Mouse (Mus musculus) frontal cortex, postnatal 25 days (tissue): ENCODE measurements around the gene Nap1l5.
"Not testable (repeated sequence)": the region's sequence is repeated elsewhere in the genome, so short reads cannot be mapped to it uniquely, and the experiment has no call there.

Source experiments
- DNase-seq, 2 experiments: peaks; one replicate each; pipeline ENCODE4 v3.0.0; 2022; ENCODE audit warnings: low spot score in 2 of 2

Gene Nap1l5

DNA sequence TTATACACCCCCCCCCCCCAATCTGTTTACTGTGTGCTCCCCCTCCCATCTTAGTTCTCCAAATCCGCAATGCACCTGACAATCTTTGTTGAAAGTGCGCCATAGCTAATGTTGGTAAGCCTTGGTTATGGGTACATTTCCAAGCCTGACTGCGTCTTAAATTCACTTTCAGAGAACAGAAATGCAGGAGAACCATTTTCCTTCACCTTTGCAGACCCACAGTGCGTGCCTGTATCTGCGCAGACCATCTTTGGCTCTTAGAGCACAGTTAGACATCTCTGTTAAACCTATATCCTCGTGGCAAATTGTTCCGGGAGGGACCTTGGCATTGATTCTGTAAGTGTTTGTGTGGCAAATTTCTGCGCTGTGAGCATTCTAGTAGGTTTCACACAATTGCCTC, 460 bp upstream of the Nap1l5 start:
- no peak for DNase-seq

DNA sequence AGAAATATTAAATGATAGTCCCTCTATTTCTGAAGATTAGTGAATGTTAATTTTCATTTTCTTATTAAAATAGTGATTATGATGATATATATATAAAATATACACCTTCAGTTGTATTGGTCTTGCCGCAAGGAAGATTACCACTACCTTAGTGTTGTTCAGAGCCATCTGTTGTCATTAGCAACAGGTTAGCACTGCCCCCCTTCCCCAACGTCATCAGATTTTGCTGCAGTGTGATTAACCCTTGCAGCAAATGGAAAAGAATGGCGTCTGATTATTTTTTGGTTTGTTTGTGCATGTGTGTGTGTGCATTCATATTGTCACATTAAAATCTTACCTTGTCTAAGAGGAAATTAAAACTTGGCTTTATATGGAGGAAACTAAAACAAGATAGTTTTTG, 2.3 kb downstream of the Nap1l5 start:
- no peak for DNase-seq

DNA sequence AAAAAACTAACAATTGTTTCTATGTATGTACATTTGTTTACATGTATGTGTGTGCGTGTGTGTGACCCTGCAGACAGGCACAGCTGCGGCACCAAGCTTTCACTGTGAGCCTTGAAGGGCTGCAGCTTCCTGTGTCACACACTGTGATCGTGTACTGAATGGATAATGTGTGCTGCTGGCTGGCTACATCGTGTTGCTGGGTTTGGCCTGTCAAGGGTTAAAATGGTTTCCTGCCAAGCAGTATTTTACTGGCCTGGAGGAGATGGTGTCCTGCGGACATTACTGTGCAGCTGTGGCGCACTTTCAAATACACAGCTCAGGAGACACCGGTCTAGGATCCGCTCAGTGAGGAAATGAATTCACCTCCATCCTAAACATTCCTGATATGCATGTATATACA, 3.7 kb downstream of the Nap1l5 start:
- DNase-seq = peak in 1 of 2 experiments; percentile 25

DNA sequence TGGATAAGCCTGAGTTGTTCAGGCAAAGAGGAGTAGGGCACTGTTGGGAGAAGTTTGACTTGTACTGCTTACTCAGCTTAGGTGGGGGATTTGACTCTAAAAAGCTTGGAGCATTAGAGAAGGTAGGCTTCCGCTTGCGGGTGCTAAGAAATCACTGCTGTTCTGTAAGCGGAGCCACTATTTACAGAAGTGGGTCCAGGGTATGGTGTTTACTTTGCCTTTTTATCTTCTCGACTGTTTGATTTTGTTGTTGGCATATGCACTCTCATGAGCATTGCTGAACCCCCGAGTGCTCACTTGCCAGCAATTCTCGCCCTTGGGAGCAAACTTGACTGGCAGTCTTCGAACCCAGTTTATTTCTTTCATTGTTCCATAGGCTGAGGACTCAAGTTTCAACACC, 6.3 kb downstream of the Nap1l5 start:
- DNase-seq = no peak

DNA sequence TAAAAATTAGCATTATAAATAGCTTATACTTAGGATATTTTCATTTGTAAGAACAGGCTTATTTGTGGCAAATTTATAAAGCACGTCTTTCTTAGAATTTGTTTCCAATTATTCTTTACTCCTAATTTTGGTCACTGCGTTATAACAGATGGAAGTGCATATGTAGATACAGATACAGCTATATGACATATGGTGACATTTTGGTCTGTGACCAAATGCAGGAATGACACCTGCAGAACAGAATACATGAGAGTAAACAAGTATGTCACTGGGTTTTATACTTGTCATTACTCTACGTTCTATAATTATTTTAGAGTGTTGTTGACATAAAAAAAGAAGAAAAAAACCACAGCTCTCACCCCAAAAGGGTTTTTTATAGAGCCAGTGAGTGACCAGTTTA, 7.8 kb downstream of the Nap1l5 start:
- no peak for DNase-seq

DNA sequence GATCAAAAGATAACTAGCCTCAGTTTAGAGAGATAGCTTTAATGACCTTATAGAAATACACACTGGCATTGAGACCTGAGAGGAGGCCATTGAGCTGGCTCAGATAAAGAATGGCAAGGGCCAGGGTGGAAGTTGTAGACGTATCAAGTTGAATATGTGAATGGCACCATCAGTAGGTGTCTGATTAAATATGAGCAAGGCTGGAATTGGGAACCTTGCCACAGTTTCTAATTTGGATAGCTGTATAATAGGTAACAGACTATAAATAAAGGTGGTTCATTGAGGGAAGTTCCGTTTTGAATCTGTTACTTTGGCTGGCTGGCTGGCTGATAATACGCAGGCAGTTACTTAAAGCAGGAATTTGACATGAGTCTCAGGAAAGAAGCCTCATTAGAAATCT, 10.2 kb downstream of the Nap1l5 start:
- DNase-seq = no peak

DNA sequence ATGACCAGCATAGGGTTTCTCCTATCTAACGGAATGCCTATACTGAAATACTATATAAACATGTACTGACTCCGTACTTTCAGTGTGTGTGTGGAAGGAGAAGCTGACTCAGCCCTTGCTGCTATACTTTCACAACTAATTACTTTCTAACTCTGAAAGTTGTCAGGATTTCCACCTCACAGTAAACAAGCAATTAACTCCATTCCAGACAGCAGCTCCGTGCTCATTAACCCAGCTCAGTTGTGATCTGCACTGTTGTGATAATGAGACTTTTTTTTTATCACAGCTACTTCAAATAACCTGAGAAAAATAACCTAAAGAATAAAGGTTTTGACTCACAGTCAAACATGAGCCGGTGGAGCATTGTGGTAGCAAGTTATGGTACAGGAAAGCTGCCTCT, 11.9 kb downstream of the Nap1l5 start:
- no peak for DNase-seq

DNA sequence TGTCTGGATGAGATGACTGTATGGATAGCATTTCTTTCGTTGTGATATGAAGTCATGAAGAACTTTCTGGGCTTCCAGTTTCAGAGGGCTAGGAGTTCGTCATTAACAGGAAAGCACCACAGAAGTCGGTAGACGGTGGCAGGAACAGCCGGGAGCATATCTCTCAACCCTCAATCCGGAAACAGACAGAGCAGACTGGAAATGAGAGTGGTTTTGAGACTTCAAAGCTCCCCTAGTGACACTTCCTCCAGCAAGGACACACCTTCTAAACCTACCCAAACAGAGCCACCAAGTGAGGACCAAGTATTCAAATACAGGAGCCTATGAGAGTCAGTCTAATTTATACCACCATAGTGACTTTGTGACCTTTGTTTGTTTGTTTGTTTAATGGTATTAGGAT, 13.6 kb downstream of the Nap1l5 start:
- no peak for DNase-seq

DNA sequence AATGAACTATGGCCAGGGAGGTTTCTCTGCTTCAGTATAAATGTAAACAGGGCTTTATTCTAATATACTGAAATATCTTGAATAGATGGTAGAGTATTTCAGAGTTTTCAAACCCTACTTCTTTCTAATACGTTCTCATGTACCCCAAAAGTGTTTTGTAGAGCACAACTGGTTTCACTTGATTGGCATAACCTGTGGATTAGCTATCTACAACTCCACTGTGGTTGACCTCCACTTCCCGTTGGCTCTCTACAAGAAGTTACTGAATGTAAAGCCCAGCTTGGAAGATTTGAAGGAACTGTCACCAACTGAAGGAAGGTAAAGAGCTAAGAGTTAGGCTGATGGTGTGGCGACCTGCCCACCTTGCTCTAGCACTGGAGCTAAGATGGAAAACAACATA, 17.0 kb downstream of the Nap1l5 start:
- no peak for DNase-seq

DNA sequence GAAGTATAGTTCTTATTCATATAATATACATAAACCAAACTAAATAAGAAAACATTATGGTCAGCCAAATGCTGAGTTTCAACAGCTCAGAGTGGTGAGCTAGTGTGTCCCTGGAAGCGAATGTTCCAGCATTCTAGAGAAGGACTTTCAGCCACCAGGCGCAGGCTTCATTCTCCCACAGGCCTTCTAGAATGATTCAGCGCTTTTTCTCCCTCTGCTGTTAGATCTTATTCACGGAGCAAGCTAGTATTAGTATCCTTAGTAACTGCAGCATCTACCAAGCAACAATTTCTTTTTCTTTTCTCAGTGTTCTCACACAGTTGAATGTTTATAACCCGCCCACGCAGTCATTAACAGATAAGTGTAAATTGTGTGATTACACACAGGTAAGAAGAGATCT, 24.6 kb downstream of the Nap1l5 start:
- DNase-seq = no peak

DNA sequence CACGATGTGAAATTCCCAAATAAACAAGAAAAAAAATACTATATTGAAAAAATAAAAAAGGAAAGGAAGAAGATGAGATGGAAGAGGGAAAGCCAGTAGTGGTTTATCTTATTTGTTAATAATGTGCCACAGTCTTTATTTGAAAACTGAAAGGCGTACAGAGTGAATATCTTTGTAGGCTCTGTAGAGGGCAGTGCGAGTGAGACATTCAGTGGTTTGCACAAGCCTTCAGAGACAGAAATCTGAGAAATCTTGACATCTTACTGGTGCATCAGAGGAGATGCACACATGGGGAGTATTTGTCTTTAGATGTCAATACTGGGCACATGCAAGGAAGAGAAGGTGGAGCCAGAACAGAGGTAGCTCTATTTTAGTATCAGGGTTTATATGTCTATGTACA, 25.5 kb downstream of the Nap1l5 start:
- DNase-seq = no peak

DNA sequence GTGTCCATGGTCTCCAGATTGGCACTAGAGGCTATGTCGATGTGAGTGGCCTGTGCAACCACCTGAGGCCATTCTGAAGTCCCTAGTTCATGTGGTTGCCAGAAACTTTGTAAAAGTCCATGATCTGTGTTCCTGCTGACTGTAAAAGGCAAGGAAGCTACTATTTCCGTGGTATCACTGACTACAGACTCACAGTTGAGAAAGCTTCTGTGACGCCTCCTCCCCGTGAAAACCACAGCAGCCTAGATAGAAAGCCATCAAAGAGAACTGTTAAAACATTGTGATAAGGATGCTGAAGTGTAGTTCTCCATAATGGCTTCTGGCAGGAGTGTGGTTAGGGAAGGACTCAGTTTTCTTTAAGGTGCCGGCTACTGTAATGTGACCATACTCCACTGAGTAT, 26.0 kb downstream of the Nap1l5 start:
- DNase-seq = no peak

DNA sequence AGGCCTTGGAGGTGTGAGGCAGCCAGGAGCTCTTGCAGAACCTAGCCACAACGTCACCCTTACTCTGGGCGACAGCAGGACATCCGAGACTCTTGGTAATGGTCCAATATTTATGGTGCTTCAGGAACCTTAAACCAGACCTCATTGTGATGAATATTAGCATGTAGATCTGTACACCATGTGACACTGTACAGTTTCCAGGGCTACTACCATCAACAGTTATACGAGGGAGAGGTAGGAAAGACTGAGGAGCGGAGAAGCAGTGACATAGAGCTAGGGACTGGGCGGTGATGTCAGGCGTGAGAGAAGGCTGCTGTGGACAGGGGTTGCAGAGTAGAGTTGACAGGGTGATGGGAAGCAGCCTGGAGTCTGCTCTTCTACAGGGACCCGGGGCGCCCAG, 26.9 kb downstream of the Nap1l5 start:
- no peak for DNase-seq

DNA sequence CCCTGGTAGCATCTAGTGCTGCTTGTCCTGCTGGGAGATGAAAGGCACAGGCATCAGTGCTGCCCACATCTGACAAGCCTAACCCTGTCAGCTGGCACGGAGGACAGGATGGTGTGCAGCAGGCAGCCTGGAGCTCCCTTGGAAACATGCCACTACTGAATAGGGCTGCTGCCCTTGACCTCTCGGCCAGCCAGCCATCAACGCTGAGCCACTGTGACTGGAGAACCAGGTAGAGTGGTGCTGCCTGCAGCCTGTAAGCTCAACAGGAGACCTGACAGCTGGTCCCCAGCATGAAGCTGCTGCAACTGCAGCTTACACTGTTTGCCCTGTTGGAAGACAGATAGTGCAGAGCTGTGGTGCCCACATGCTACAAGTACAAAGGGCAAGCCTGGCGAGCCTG, 27.3 kb downstream of the Nap1l5 start:
- no peak for DNase-seq

DNA sequence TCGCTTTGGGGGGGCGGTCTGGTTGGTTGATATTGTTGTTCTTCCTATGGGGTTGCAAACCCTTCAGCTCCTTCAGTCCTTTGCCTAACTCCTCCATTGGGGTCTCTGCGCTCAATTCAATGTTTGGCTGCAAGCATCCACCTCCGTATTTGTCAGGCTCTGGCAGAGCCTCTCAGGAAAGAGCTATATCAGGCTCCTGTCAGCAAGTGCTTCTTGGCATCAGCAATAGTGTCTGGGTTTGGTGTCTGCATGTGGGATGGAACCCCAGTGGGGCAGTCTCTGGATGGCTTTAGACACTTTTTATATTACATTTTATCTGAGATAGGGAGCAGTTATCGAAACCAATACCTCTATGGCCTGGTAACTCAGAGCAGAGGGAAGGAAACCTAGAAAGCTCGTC, 39.0 kb downstream of the Nap1l5 start:
- DNase-seq = not testable (repeated sequence)

DNA sequence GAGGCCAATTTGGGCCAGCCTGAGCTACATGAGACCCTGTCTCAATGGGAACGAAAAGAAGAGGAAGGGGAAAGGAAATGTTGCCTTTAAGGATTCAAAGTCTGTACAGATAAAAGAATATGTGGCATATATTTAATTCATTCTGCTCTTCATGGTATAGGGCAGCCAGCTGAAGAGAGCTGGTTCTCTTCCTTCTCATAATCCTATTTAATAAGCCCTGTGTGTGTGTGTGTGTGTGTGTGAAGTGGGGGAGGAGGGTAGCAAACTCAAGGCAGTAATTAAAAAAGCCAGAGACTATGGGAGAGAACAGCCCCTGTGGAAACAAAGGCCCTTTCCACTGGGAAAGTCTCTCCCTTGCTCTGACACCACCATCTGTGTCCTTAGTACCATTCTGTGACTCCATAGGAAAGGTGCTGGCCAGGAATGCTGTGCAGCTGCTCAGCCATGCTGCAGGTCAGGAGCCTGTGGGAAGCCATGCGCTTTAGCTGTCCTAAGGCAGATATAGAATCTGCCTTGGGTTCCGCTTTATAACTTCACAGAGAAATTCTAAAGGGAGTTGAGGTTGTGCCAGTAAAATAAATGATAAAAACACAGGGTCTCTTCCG, 43.1 kb downstream of the Nap1l5 start:
- DNase-seq = no peak

DNA sequence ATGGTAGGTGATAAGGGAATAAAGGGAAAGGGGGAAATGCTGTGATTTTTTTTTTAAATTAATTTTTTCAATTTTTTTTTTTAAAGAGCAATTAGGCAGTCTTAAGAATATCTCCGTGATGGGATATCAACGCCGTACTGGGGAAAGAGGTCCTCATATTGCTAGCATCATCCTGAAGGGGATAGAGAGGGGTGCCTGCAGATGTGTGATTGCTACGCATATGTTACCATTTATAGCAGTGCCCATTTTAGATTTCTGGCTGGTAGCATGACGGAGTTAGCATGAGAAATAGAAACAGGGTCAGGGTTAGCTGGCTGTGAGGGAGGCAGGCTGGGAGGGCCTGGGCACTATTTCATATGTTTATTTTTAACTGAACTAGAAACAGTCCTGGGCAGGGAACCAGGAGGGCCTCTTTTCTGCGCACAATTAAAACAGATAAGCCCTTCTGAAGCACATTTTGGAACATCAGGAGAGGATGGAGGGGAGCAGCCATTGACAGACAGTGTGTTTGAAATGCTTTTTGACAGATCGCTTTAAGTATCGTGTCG, 44.4 kb downstream of the Nap1l5 start:
- no peak for DNase-seq

DNA sequence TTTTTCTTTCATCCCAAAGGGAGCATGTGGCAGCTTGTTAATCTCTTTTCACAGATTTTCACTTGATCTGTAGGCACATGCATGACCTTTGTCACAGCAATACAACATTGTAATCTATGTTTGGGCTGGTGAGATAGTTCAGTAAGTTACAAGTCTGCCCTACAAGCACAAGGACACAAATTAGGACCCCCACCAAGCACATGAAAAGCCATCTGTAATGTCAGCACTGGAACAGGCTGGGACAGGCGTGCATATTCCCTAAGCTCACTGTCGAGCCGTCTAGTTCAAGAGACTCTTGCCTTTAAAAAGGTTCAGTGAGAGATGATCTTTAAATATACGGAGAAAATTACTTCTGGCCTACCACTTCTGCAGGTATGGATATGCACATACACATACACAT, 47.4 kb downstream of the Nap1l5 start:
- no peak for DNase-seq

DNA sequence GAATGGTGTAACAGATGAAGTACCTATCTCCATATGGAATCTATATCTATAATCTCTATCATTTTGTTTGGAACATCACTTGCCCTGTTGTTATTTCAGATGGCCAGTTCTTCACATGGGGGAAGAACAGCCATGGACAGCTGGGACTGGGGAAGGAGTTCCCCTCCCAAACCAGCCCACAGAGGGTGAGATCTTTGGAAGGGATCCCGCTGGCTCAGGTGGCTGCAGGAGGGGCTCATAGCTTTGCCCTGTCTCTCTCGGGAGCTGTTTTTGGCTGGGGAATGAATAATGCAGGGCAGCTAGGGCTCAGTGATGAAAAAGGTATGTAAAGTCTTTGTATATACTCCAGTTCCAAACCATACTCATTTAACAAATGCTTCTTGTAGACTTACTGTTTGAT, 50.4 kb downstream of the Nap1l5 start:
- DNase-seq = no peak

DNA sequence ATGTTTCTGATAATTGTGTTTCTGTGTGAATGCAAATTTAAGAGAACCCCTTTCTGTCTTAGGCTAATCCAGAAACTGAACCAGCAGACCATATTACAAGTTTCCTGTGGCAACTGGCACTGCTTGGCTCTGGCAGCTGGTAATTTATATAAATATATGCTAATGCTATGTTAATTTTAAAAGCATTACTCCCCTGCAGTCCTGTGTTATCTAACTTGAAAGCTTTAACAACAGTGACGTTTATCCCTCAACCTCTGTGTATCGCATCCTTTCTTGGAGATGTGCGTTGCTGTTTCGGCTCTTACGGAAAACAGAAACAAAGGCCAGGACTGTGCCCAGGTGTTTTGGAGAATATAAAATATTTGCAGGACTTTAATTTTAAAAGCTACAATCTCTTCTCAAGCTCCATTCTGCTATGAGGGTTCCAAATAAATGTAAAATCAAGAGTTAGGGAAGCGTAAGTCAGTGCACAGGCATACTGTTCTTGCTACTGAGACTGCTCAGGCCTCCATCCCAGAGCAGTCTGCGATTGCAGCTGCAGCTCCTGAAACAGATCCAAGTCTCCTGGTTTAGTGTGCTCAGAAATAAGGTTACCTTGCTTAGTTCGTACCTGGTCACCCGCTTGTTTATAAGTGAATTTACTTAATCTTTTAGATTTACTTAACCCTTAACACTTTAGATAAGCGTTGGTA, 51.1 kb downstream of the Nap1l5 start:
- no peak for DNase-seq
